Mouse (Mus musculus): ENCODE measurements at regions not wholly inside any gene's neighbourhood (a gene's known extent, or its start where the extent isn't known, plus 50 kb on each side); places are given as distances from the start of the nearest gene placed in this dataset.

DNA sequence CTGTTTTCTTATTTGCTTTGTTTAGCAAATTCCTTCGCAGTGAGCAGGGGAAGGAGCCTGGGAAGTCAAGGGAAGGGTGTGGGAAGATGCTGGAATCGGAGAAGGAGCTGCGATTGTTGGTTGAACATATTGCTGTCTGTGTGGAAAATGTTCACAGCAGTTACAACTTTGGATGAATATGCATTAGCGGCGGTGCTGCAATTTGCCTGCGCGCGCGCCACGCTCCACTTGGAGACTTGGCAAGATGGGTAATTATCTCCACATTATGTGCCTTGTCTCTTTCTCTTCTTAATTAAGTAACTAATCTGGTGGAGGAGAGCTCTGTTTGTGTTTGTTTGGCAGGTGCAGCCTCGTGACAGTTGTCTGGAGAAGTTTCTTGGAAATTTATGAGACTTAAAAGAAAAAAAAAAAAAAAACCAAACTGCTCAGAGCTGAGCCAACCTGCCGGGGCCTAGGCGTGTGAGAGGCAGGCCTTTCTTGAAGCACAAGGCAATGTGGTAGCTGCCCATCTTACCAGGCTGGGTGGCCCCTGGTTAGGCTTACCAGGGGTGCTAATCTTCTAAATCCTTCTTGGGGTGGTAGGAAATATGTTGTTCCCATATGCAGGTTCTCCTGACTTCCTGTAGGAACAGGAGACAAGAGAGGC is 279.2 kb upstream of the Tle3 start:
- no peak overlapping the region for H3K27ac ChIP-seq
- no peaks in the 10 kb centered on the region for H3K36me3 ChIP-seq
- H3K27me3 ChIP-seq = 0 out of 2 replicates have a peak, but pooled peaks cover 13% of the 10 kb centered on the region
- H3K4me1 ChIP-seq (replicated peaks) = no peaks in the 10 kb centered on the region
- H3K4me2 ChIP-seq = no peak overlapping the region
- no peak overlapping the region for H3K4me3 ChIP-seq
- H3K9ac ChIP-seq = no peak overlapping the region
- H3K9me3 ChIP-seq (replicated peaks) = no peaks in the 10 kb centered on the region
- no peak for ATAC-seq (replicated peaks; ENCODE audit: insufficient number of reproducible peaks, insufficient read depth, low FRiP score, low read depth)
- 87% methylated on average over 13 of the region's 13 CpGs for WGBS

DNA sequence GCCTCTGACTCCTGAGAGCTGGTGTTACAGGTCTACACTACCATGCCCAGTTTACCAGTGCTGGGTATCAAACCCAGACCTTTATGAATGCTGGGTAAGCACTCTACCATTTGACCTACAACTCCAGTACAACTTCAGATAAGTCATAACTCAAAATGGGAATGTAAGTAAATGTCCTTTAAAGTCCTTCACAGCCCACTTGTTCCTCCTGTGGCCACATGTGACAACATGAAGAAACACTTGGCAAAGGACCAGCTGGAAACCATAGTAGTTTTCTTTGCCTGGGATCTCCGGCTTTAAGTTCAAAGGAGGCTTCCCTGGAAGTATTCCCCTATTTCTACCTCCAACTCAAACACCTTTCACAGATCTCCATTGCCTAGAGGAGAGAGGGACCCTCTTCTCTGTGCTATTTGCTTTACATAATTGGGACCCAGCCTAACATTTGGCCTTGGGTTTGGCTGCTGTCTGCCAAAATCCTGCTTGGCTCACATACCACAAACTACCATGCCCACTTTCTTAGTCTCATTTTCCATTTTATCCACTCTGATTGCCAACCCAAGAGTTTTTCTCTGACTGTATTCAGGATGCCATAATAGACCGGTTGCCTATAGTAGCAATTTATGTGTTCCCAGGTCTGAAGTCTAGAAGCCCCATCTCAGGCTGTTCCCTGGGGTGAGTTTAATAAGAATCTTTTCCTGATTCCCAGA is 276.9 kb upstream of the Tle3 start:
- Histone ChIP-seq H3K9ac (no peak overlapping the region), H3K4me2 (no peak overlapping the region), H3K36me3 (no peaks in the 10 kb centered on the region), H3K4me1 (replicated peaks) (no peaks in the 10 kb centered on the region), H3K4me3 (no peak overlapping the region), H3K27ac (no peak overlapping the region), H3K9me3 (replicated peaks) (no peaks in the 10 kb centered on the region), H3K27me3 (0 out of 2 replicates have a peak, but pooled peaks cover 13% of the 10 kb centered on the region)
- WGBS = 73% methylated on average over 2 of the region's 2 CpGs
- ATAC-seq (replicated peaks; ENCODE audit: insufficient number of reproducible peaks, insufficient read depth, low FRiP score, low read depth) = no peak

DNA sequence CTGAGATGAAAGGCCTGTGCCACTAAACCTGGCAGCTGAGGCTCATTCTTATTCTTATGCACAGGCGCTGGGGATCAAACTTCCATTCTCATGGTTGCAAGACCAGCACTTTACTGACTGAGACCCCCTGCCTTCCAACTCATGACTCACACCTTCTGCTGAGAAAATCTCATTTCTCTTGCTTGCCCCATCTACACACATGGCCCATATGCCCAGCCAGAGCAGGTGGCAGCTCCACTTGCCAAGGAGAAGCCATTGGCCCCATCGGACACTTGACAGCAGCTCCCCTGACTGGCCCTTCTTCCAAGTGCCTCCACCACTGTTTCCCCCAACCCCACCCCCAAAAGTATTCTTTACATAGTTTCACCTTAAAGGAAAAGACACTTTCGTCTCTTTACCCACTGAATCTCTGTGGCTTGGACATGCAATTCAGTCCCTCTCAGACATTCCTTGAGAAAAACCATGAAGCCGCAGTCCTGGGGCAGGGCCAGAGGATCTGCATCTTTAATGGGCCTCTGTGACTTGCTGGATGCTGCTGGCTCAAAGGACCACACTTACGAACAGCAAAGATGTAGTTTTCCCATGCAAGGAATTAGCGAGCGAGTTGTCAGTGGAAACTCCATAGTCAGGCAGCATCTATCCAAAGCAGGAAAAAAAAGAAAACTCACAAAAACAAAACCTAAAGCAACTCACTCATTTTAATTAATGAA is 270.3 kb upstream of the Tle3 start:
- ATAC-seq (replicated peaks; ENCODE audit: insufficient number of reproducible peaks, insufficient read depth, low FRiP score, low read depth) = no peak
- 83% methylated on average over 7 of the region's 7 CpGs for WGBS
- Histone ChIP-seq H3K36me3 (no peaks in the 10 kb centered on the region), H3K9ac (no peak overlapping the region), H3K4me3 (no peak overlapping the region), H3K27ac (no peak overlapping the region), H3K27me3 (peaks cover 13% of the 10 kb centered on the region; the same call in 1 of the 2 replicates), H3K9me3 (replicated peaks) (no peaks in the 10 kb centered on the region), H3K4me1 (replicated peaks) (no peaks in the 10 kb centered on the region), H3K4me2 (no peak overlapping the region)

DNA sequence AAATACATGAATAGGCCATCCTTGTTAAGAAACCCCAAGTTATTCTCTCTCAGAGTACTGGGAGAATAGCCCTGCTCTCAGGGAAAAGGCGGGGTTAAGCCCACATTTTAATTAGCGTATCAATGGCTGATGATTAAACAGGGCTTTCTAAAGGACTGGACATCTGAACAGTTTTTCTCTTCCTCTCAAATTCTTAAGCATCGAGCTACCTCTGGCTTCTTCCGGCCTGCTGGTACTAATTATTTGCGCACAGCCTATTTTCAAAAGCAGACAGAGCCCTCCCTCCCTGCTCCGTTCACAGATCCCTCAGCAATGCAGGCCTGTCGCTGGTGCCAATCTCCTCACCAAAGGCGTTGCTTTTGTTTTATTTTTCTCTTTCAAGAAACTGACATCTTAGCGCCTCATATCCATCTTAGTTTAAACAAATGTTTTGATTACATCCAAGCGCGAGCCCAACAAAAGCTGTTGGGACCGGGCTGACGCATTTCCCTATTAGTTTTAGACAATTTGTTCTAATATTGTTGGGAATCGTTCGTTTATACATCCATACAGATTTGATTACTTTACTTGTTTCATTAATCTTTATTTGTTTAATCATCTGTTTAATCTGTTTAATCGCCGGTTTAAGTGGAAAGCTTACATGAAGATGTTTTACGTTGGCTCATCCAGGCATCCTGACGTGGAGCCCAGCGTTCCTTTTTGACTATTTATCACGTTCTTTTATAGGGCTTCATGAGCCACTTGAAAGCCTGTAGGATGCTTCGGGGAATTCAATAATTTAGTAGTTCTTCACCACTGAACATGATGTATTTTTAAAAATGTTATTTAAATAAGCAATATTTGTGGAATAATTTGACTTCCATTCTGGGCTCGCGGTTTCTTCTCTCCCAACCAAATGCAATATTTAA is 269.5 kb upstream of the Tle3 start:
- no peaks in the 10 kb centered on the region for H3K36me3 ChIP-seq
- no peaks in the 10 kb centered on the region for H3K4me1 ChIP-seq (replicated peaks)
- H3K9ac ChIP-seq = no peak overlapping the region
- ATAC-seq (replicated peaks; ENCODE audit: insufficient number of reproducible peaks, insufficient read depth, low FRiP score, low read depth) = no peak
- peaks cover 8% of the 10 kb centered on the region; the same call in 1 of the 2 replicates for H3K27me3 ChIP-seq
- H3K4me2 ChIP-seq = no peak overlapping the region
- H3K4me3 ChIP-seq = no peak overlapping the region
- WGBS = 68% methylated on average over 24 of the region's 24 CpGs
- no peak overlapping the region for H3K27ac ChIP-seq
- no peaks in the 10 kb centered on the region for H3K9me3 ChIP-seq (replicated peaks)

DNA sequence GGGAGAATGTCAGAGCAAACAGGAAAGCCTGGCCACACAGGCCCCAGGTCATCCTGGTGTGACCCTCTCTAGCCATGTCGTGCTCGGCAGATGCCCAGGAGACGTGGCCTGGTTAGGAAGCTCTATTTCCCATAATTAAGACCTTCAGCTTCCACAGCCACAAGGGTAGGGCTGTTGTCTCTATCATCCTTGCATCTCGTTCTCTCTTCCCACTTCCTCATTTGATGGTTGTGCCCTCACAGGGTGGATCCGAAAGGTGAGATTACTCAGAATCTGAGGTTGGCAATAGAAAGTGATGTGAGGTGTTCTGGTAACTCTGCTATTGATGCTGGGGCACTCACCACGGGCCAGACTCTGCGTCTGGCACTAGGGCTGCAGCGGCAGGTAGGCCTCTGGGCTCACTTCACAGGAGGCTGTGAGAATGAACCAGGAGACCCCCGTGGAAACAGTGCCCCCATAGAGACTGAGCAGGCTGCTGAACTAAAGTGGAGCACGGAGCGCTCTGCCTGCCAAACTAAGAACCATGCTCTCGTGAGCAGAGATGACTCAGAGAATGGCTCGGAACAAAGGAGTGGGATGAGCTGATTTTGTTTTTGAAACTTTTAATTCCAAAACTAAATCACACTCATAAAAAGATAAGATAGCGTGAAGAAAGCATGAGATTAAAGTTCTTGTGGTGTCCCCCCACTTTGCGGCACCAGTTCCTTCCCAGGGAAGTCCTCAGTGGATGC is 266.5 kb upstream of the Tle3 start:
- Histone ChIP-seq H3K27me3 (peaks cover 19% of the 10 kb centered on the region), H3K36me3 (no peaks in the 10 kb centered on the region), H3K4me3 (no peak overlapping the region), H3K9ac (no peak overlapping the region), H3K9me3 (replicated peaks) (no peaks in the 10 kb centered on the region), H3K4me1 (replicated peaks) (no peaks in the 10 kb centered on the region), H3K4me2 (no peak overlapping the region), H3K27ac (no peak overlapping the region)
- no peak for ATAC-seq (replicated peaks; ENCODE audit: insufficient number of reproducible peaks, insufficient read depth, low FRiP score, low read depth)
- 82% methylated on average over 15 of the region's 15 CpGs for WGBS

GRCm38 (mm10) chr9:61109519-61110285 is 262.5 kb upstream of the Tle3 start:
- Histone ChIP-seq H3K36me3 (no peaks in the 10 kb centered on the region), H3K9me3 (replicated peaks) (no peaks in the 10 kb centered on the region), H3K4me3 (no peak overlapping the region), H3K27ac (no peak overlapping the region), H3K4me2 (no peak overlapping the region), H3K4me1 (replicated peaks) (no peaks in the 10 kb centered on the region), H3K9ac (no peak overlapping the region), H3K27me3 (peaks cover 37% of the 10 kb centered on the region)
- 81% methylated on average over 5 of the region's 5 CpGs for WGBS
- no peak for ATAC-seq (replicated peaks; ENCODE audit: insufficient number of reproducible peaks, insufficient read depth, low FRiP score, low read depth)

- Histone ChIP-seq H3K27me3 (peaks cover 39% of the 10 kb centered on the region), H3K4me2 (no peak overlapping the region), H3K27ac (no peak overlapping the region), H3K9ac (no peak overlapping the region), H3K4me3 (no peak overlapping the region), H3K36me3 (no peaks in the 10 kb centered on the region), H3K9me3 (replicated peaks) (no peaks in the 10 kb centered on the region), H3K4me1 (replicated peaks) (no peaks in the 10 kb centered on the region)
- whole genome bisulfite sequencing = 53% methylated on average over 7 of the region's 7 CpGs
- ATAC-seq (replicated peaks; ENCODE audit: insufficient number of reproducible peaks, insufficient read depth, low FRiP score, low read depth) = no peak
Measured at GRCm38 (mm10) chr9:61111206-61111605, 261.0 kb upstream of the Tle3 start.

- Histone ChIP-seq H3K27ac (no peak overlapping the region), H3K4me3 (no peak overlapping the region), H3K27me3 (peaks cover 42% of the 10 kb centered on the region), H3K9me3 (replicated peaks) (no peaks in the 10 kb centered on the region), H3K36me3 (no peaks in the 10 kb centered on the region), H3K4me1 (replicated peaks) (no peaks in the 10 kb centered on the region), H3K4me2 (no peak overlapping the region), H3K9ac (no peak overlapping the region)
- ATAC-seq (replicated peaks; ENCODE audit: insufficient number of reproducible peaks, insufficient read depth, low FRiP score, low read depth) = no peak
- WGBS = 55% methylated on average over 19 of the region's 19 CpGs
Measured at GRCm38 (mm10) chr9:61111733-61112415, 260.3 kb upstream of the Tle3 start.

- WGBS = 65% methylated on average over 3 of the region's 3 CpGs
Measured at GRCm38 (mm10) chr9:61119252-61119651, 252.9 kb upstream of the Tle3 start.

More at GRCm38 (mm10) chr9:61119252-61119651, 252.9 kb upstream of the Tle3 start:
- Histone ChIP-seq H3K4me1 (replicated peaks) (no peaks in the 10 kb centered on the region), H3K27me3 (peaks cover 20% of the 10 kb centered on the region; the same call in 1 of the 2 replicates), H3K9me3 (replicated peaks) (no peaks in the 10 kb centered on the region), H3K27ac (no peak overlapping the region), H3K4me3 (no peak overlapping the region), H3K9ac (no peak overlapping the region), H3K4me2 (no peak overlapping the region), H3K36me3 (no peaks in the 10 kb centered on the region)
- no peak for ATAC-seq (replicated peaks; ENCODE audit: insufficient number of reproducible peaks, insufficient read depth, low FRiP score, low read depth)

Measured in heart, embryonic 15.5 days (tissue).